Mouse (Mus musculus): ENCODE data around the gene Cebpzos.
A peak's percentile ranks its signal among the peaks of the same experiment; 100 is the strongest.

The Cebpzos gene

DNA sequence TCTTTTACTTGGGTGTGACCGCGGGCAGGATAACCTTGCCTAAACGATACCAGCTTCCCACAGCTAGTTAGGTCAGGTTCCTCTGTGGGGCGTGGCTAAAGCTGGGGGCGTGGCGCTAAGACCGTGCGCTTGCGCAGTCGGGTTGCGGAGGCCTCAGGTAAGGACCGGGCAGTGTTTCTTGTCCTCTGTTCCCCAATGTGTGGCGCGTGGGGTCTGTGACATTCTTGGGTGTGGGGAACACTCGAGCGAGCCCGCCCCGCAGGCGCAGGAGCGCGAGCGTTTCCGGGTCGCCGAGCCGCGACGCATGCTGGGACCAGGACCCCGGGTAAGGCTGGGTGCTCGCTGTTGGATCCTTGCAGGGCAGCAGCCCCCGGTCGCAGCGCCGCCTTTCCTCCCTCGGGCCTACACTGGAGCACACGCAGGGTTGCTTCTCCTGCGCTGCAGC is at the start of gene Cebpzos:
Cebpzos (plus strand) TSS at position 132 of the 445 bp plus-strand sequence.
- peak; percentile 92 for DNase-seq

DNA sequence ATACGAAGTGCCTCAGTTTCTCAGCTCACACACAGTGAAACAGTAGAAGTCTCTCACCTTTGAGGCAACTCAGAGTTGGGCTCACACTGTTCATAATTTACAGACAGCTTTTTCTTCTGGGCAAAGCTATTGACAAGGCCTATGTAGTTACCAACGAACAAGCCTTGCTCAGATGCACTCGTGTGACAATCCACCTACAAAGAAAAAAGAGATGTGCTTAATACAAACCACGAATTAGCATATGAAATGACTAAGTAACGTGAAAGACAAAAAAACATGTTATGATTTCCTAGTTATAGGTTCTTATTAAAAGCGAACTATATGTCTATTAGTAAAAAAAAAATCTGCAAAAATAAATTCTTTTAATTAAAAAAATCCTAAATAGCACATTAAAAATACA is 42.4 kb upstream of the Cebpzos start:
- DNase-seq, result no peak

DNA sequence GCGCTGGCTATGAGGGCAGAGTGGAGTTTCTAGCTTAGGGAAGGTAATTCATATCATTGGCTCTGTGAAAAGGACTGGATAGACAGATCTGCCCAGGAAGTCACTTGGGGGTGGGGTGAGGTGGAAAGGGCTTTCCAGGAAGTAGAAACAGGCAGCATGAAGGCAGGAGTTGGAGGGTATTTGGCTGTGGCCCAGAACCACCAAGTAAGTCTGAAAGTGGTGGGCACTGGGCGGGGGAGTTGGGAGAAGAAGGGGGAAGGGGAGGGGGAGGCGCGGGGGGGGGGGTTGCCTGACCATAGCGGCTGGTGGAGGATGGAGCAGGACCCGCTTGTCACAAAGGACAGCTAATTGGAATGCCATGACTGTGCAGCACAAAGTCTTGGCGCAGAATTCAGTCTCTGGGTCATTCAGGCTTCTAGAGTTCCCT is 34.4 kb upstream of the Cebpzos start:
- peak; percentile 41 for DNase-seq

DNA sequence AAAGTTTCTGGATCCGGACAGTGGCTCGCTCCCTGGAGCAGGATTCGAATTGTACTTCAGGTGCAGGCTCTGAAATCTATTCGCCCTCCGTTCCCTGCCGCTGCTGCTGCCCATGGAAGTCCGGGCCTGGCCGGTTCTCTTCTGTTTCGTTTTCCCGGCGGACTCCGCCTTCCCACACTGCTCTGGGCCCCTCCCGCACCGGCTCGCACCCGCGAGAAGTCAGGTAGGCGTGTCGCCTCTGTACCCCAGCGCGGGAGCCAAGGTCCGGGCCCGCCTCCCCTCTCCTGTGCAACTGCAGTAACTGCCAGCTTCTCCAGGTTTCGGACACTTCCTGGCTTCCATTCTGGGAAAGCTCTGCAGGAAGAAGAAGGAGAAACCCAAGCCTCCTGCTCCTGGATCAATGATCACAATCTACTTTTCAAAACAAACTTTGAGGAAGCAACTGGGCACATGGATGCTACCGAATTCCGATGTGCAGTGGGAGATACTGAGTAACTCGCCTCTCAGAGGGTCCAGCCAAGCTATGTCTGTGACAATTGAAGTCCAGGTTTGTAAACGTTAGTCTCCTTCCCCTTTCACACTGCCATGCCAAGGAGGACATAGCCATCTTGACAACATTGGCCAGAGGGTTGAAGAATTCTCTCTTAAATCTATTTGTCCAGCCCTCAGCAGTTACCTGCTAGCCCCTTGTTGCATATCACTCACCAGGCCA is 33.7 kb upstream of the Cebpzos start, which contains the start of gene Eif2ak2:
Eif2ak2 (minus strand) TSS at position 173 of the 712 bp plus-strand sequence.
- DNase-seq, result peak; percentile 93

DNA sequence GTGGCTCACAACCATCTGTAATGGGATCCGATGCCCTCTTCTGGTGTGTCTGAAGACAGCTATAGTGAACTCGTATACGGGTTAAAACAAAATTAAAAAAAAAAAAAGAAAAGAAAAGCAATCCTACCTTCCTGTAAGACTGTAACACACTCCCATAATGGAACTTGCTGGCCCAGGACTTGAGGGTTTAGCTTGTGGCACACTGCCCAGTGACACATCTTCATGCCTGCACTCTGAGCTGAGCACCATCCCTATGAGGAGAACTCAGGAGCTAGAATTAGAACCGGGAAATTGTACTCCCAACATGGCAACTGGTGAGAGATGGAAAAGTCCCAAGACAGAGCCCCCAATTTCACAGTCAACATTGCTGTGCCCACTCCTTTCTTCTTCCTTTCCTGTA is 33.0 kb upstream of the Cebpzos start:
- DNase-seq, result no peak

DNA sequence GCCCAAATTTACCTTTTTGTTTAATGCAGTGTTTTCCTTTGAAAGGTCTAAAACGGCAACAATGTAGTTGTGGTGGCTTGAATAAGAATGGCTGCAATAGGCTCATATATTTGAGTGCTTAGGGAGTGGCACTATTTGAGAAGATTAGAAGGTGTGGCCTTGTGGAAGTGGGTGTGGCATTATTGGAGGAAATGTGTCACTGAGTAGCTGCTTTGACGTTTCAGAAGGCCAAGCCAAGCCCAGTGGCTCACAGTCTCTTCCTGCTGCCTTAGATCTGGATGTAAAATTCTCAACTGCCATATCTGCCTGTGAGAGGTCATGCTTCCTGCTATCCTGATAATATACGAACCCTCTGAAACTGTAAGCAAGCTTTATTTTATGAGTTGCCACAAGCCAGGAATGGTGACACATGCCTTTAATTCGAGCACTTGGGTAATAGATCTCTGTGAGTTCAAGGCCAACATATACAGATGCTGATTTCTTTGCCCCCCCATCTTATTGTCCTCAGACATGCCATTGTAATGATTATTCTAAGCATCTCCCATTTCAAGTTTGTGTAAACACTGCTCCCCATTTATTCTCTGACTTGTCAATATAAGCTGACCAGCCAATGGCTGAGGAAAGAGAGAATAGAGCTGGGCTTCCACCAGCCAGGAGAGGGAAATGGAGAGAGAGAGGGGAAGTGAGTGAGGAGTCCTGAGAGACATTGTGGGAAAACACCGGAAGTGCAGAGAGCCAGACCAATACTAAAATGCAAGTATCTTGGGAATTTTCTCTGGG is 30.8 kb upstream of the Cebpzos start:
- no peak for DNase-seq

DNA sequence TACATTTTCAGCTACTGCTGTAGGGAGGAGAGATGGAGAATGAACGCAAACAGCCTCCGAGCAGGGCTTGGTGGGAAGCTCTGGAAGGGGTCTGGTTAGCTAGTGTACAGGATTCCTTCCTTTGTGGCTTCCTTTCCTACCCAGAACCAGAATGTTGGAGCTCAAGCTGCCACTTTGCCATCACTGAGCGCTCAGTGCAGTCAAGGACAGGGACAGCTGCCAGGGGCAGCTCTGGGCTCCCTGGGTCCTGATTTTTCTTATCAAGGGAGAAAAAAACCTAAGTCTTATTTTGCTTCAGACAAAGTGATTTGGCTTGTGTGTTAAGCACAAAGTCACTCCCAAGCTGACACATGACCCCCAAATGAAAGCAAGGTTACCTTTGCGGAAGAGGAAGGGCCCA is 27.7 kb upstream of the Cebpzos start:
- no peak for DNase-seq

DNA sequence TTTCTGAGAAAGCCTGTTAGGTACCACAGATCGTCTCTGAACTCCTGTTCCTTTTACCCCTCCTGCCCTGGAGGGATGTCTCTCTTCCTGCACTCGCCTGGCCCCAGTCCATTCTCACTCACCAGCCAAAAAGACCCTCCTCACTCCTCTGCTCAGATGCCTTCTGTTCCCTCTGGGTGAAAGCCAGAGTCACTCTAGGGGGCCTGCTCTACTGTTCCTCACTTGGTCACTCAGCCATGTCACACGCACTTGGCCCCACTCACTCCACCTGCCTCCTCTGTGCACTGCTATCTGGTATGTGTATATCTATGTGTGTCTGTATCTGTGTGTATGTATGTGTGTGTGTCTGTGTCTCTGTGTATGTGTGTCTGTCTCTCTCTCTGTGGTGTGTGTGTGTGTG is 27.1 kb upstream of the Cebpzos start:
- DNase-seq, result no peak

DNA sequence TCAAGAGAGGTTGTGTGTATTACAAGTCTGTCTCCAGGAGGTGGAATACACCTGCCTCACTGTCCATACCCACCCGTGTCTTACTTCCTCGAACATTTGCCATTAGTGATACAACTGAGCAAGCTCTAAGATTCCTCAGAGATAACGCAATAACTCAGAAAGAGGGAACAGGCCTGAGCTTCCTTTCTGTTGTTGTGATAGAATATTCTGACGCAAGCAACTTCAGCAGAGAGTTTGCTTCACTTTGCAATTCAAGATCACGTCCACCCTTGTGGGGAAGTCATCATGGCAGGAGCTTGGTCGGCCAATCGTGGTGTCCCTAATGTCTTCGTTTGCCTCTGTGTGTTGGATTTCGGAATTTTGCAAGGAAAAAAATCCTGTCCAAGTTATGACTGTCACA is 25.3 kb upstream of the Cebpzos start:
- peak; percentile 13 for DNase-seq

DNA sequence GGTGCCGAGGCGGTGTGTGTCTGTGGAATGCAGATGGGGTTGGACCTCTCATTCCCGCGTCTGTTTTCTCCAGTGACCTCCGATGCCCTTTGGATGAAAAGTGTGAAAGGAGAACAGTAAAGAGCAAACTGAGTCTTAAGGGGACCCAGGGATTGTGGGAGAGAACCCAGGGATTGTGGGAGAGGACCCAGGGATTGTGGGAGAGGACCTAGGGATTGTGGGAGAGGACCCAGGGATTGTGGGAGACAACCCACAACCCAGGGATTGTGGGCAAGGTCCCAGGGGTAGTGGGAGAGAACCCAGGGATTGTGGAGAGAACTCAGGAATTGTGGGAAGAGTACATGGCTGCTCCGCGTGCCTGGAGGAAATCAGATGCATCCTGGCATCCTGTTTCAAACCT is 21.3 kb upstream of the Cebpzos start:
- DNase-seq, result no peak

DNA sequence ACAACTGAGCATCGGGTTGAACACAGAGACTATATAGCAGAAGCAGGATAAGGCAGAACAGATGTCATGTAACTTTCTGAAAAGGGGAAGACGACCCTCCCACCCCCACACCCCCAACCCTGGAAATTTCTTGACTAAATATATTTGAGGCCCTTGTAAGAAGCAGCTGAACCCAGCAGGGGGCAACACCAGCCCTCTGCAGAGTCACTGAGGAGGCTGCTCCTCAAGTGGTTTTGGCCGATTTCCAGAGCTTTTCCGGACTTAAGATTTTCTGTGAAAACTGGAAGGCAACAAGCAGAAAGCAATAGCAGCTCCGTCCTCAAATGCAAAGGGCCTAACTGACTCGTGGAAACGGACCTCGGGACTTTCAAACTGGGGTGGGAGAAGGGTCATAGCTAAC is 20.9 kb upstream of the Cebpzos start:
- DNase-seq, result peak; percentile 75

DNA sequence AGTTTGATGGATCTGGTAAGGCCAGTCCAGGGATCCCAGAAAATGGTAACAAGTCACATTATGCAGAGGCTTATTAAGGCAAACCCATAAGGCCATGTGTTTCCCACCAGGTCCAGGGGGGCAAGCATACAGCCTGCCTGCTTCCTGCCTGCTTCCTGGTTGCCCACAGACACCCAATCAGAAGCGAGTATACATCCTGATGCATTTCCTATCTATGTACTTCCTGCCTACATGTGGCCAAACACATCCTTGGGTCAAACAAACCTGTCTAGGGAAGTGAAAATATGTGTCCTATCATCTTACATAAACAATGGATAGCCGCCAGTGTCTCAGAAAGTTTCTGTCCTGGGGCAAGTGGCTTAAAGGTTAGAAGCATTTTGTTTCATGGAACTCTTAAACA is 13.1 kb upstream of the Cebpzos start:
- no peak for DNase-seq

DNA sequence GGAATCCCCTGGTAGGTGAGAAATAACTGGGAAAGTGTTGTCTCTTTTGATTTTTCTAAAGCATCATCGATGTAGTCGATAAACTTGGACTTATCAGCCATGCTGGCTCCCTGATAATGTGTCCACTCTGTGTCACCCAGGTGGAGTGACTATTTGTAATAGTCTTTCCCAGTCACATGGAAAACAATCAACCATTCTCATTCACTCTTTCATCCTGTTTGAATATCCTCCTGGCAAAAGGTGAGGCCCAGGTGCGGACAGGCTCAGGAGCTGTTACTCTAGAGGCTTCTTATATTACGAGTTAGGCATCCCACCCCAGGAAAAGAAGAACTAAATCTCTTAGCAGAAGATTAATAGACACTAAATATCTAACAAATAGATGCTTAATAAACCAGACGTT is 9.4 kb upstream of the Cebpzos start, which contains the start of gene Sult6b1:
Sult6b1 (minus strand) TSS at position 101 of the 400 bp plus-strand sequence.
- DNase-seq, result no peak

DNA sequence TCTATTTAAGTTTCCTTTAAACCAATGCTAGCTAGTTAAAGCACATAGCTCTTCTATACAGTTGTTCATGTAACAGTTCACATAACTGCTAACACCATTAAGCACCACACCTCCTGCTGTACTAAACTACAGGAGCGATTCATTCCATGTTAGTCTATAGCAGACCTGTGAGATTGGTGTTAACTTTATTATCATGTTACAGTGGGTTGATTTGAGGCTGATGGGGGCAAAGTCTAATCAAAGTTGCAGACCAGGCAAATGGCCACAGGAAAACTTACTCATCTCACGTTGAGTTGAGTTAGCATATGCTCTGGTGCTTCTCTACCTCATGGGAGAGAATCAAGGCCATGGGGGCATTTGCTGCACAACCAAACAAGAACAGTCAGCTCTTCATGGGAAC is 6.9 kb upstream of the Cebpzos start:
- DNase-seq, result no peak

DNA sequence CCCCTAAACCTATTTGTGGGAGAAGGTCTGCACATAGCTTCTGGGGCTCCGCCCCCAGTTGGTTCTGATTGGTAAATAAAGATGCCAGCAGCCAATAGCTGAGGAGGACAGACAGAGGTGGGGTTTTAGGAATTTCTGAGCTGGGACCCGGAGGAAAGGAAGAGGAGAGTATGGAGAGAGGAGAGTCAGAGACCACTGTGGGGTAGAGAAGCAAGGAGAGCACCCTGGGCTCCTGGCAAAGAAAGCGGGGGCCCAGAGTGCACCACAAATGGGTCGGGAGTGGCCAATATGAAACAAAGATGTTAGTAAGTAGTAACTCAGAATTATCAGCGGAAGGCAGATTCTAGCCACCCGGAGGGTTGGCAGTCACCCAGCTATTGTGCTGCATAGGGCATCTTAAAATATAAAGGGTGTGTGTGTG is 3.4 kb upstream of the Cebpzos start:
- DNase-seq, result peak; percentile 17

DNA sequence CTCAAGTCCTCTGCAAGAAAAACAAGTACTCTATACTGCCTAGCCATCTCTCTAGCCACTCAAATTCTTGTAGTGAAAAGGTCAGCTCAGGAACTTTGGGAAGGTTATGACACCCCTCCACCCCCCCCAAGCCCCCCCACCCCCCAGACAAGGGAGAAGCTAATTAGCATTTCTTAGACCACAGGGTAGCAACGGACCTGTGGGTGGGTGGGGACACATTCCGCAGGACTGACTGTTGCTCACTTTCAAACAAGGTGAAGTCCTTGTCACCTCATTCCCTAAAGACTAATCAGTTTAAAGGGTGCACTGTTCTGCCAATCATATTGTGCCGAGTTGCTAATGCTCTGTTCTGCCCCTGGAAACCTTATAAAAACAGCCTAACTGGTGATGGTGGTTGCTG is 2.4 kb upstream of the Cebpzos start:
- no peak for DNase-seq

DNA sequence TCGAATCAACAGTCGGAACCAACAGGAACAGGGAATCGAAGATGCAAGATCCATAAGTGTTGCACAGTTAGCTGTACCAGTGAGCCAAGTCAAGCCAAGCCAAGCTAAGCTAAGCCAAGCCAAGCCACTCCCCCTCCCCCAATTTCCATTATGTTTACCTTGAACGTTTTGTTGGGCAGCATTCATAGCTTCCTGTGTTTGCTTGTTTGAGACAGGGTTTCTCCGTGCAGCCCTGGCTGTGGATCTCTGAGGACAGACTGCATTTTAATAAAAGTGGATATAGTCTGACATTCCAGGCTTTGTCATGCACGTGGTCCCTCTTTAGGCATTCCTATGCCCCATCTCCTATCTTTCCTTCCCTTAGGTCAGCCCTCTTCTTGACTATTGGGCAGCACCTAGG is 528 bp upstream of the Cebpzos start:
- no peak for DNase-seq

DNA sequence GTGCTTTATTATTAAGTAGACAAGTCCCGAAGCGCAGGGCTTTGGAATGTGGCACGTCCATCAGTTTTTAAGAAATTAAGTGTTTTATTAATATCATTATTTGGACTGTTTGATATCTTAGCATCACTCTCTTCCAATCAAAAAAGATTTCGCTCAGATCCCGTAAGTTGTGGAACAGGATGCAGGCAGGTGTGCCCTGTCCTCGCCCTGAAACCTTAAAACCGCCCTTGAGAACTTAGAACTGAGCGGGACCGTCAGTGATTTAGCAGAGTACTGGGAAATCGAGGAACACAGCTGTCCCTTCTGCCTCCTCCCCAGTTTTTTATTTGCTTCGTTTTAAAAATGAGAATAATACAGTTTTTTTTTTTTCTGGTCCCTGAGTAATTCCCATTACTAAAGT is 599 bp downstream of the Cebpzos start:
- DNase-seq, result no peak

DNA sequence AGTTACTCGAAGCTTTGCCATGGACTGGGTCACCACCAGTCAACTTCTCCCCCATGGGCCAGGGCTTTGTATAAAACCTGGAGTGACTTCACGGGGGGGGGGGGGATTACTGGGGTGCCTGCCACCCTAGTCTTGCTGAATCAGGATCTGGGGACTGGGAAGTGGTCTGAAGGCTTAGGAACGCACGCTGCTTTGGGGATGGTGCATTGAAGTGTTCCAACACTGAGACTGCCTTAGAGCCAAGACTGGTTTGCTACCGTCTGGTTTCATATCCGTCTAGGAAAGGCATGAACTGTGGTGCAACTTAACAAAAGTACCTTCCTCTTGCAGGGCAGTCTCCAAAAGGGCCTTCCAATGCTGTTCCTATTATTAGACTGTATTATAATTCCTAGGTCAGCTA is 1.4 kb downstream of the Cebpzos start:
- no peak for DNase-seq

DNA sequence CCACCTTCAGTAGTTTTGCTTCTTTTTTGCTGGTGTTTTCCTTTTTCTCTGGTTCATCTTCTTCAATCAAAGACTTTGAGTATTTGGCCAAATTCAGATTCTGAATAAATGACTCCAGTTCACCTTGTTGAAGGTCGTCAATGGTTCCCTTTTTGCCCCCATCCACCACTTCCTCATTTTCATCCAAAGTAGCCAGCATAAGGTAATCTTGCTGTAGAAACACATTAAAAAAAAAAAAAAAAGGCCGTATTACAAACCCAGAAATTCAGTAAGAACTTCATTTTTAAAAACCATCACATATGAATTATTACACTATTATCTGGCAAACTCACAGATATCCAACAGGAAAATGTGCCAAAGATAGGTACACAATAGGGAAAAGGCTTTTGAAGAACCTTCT is 19.6 kb downstream of the Cebpzos start:
- no peak for DNase-seq

DNA sequence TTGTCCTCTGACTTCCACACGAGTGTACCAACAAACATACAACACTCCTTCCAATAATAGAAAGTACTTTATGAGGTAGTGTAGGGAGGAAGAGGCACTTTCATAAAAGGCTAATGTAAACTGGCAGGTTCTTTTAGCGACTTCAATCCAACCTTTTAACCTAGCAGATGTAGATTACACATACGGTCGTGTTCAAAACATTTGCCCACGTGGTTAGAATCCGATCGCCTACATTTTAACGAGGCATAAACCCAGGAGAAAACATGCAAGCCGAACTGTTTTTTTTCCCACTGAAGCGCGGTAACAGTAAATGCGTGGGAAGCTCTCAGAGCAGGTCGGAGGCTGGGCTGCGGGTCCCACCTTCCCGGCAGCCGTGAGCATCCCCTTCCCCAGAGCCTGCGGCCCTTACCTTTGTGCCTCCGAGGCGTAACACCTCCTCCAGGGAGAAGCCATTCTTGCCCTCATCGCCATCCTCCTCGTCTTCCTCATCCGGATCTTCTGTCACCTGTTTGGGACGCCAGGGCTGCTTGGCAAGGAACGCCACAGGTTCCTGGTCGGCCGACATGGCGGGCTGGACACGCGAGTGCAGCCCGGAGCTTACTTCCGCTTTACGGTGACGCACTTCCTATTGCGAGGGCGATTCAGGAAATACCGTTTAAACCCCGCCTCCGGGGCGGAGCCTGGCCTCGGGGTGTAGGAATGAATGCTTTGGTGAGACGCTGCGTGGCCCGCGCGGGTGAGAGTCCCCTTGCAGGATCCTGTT is 20.3 kb downstream of the Cebpzos start, which contains the start of the genes Cebpz and Ndufaf7:
Cebpz (minus strand) TSS at position 601 of the 763 bp plus-strand sequence.
Ndufaf7 (plus strand) TSS at position 671 of the 763 bp plus-strand sequence.
- peak; percentile 99 for DNase-seq

DNA sequence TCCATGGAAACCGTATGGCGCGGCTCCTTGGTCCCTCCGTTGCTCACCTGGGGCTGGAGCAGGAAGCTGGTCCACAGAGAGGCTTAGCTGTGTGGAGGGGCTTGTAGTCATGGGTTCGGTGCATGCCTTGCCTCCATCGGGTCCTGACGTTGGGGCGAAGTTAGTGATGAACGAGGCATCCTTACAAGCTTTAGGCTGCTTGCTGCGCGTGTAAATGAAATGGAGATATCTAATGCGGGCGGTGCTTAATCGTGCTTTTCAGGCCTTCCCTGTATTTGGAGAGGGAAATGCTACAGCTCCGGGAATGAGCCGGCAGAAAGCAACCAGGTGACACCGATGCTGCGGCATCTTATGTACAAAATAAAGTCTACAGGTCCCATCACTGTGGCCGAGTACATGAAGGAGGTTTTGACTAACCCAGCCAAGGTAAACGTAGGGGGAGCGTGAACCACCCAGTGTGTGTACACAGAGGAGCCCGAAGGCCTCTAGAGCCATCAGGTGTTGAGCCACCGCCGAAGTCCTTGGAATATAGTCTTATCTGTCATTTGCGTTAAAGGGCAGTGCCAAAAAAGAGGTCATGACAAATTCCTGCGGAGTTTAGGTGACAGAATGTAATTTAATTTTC is 21.0 kb downstream of the Cebpzos start:
- DNase-seq, result no peak

DNA sequence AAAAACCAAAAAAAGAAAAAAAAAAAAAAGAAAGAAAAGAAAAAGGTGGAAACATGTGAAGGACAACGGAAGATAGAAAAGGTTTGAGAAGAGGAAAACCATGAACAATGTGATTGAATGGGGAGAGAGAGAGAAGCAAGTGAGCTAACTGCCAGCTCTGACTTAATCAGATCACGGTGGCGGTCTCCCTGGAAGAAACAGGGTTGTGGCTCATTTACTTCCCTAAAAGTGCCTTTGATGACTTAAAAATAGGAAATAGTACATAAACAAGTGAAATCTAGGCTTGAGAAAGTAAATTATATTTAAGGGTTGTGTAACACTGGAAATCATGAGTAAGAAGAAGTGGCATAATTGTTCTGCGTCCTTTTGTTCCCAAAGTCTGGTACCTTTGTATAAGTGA is 22.6 kb downstream of the Cebpzos start:
- DNase-seq, result peak; percentile 37
